Mouse (Mus musculus): ENCODE data around the gene Upp1. TPM values are rescaled to one million over a fixed set of nuclear protein-coding genes. Genes with fewer than 3 reads are reported as not detected.
"Not testable (repeated sequence)": the region's sequence is repeated elsewhere in the genome, so short reads cannot be mapped to it uniquely, and the experiment has no call there.

Gene Upp1
- polyA plus RNA-seq, 1 experiment from 2014 or later = 18.8 TPM

GRCm38 (mm10) chr11:9146115-9146514 is 28.2 kb downstream of the Upp1 start:
- Histone ChIP-seq H3K36me3 (ENCODE audit: control insufficient read depth, insufficient read depth, low read length) (no peaks in the 10 kb centered on the region), H3K4me3 (ENCODE audit: low read depth, low read length) (no peak overlapping the region), H3K4me1 (replicated peaks; ENCODE audit: control insufficient read depth, insufficient read depth) (no peaks in the 10 kb centered on the region), H3K27ac (replicated peaks) (no peak overlapping the region), H3K9ac (ENCODE audit: low read length) (no peak overlapping the region), H3K4me2 (replicated peaks; ENCODE audit: low read depth) (no peak overlapping the region), H3K9me3 (ENCODE audit: control insufficient read depth, low read length) (no peaks in the 10 kb centered on the region), H3K27me3 (ENCODE audit: control insufficient read depth, insufficient read depth, low read length) (no peaks in the 10 kb centered on the region)
- WGBS = 81% methylated on average over 4 of the region's 4 CpGs
- no peak for TF ChIP-seq EP300 (optimal IDR thresholded peaks at IDR 0.05)
- TF ChIP-seq CTCF (IDR thresholded peaks at IDR 0.05; ENCODE audit: low read depth) = no peak
- no peak for ATAC-seq (ENCODE audit: low FRiP score, low TSS enrichment)
- no peak for DNase-seq (ENCODE audit: low spot score)

- Histone ChIP-seq H3K27ac (replicated peaks) (no peak overlapping the region), H3K4me2 (replicated peaks; ENCODE audit: low read depth) (no peak overlapping the region), H3K36me3 (ENCODE audit: control insufficient read depth, insufficient read depth, low read length) (no peaks in the 10 kb centered on the region), H3K27me3 (ENCODE audit: control insufficient read depth, insufficient read depth, low read length) (no peaks in the 10 kb centered on the region), H3K4me3 (ENCODE audit: low read depth, low read length) (no peak overlapping the region), H3K9ac (ENCODE audit: low read length) (no peak overlapping the region), H3K4me1 (replicated peaks; ENCODE audit: control insufficient read depth, insufficient read depth) (no peaks in the 10 kb centered on the region), H3K9me3 (ENCODE audit: control insufficient read depth, low read length) (no peaks in the 10 kb centered on the region)
- no peak for DNase-seq (ENCODE audit: low spot score)
- 67% methylated on average over 1 of the region's 1 CpGs for WGBS
- TF ChIP-seq CTCF (IDR thresholded peaks at IDR 0.05; ENCODE audit: low read depth) (no peak), EP300 (optimal IDR thresholded peaks at IDR 0.05) (no peak)
- ATAC-seq (ENCODE audit: low FRiP score, low TSS enrichment) = no peak
These were observed 28.8 kb downstream of the Upp1 start for GRCm38 (mm10) chr11:9146683-9147082.

GRCm38 (mm10) chr11:9148206-9148605 is 30.3 kb downstream of the Upp1 start:
- no peak overlapping the region for H3K4me2 ChIP-seq (replicated peaks; ENCODE audit: low read depth)
- no peaks in the 10 kb centered on the region for H3K27me3 ChIP-seq (ENCODE audit: control insufficient read depth, insufficient read depth, low read length)
- no peak overlapping the region for H3K9ac ChIP-seq (ENCODE audit: low read length)
- 64% methylated on average over 2 of the region's 2 CpGs for WGBS
- no peaks in the 10 kb centered on the region for H3K9me3 ChIP-seq (ENCODE audit: control insufficient read depth, low read length)
- H3K4me1 ChIP-seq (replicated peaks; ENCODE audit: control insufficient read depth, insufficient read depth) = no peaks in the 10 kb centered on the region
- no peak for DNase-seq (ENCODE audit: low spot score)
- no peak for ATAC-seq (ENCODE audit: low FRiP score, low TSS enrichment)
- no peaks in the 10 kb centered on the region for H3K36me3 ChIP-seq (ENCODE audit: control insufficient read depth, insufficient read depth, low read length)
- no peak for TF ChIP-seq EP300 (optimal IDR thresholded peaks at IDR 0.05)
- no peak for TF ChIP-seq CTCF (IDR thresholded peaks at IDR 0.05; ENCODE audit: low read depth)
- H3K4me3 ChIP-seq (ENCODE audit: low read depth, low read length) = no peak overlapping the region
- H3K27ac ChIP-seq (replicated peaks) = no peak overlapping the region

GRCm38 (mm10) chr11:9150403-9150802 is 32.5 kb downstream of the Upp1 start:
- 89% methylated on average over 25 of the region's 25 CpGs for WGBS
- ATAC-seq (ENCODE audit: low FRiP score, low TSS enrichment); H3K9me3 ChIP-seq (ENCODE audit: control insufficient read depth, low read length); H3K4me2 ChIP-seq (replicated peaks; ENCODE audit: low read depth); DNase-seq (ENCODE audit: low spot score); H3K27me3 ChIP-seq (ENCODE audit: control insufficient read depth, insufficient read depth, low read length); H3K9ac ChIP-seq (ENCODE audit: low read length); H3K4me3 ChIP-seq (ENCODE audit: low read depth, low read length); H3K36me3 ChIP-seq (ENCODE audit: control insufficient read depth, insufficient read depth, low read length); H3K27ac ChIP-seq (replicated peaks); H3K4me1 ChIP-seq (replicated peaks; ENCODE audit: control insufficient read depth, insufficient read depth): not testable (repeated sequence)

- H3K27ac ChIP-seq (replicated peaks) = no peak overlapping the region
- H3K36me3 ChIP-seq (ENCODE audit: control insufficient read depth, insufficient read depth, low read length) = no peaks in the 10 kb centered on the region
- no peaks in the 10 kb centered on the region for H3K9me3 ChIP-seq (ENCODE audit: control insufficient read depth, low read length)
- H3K4me1 ChIP-seq (replicated peaks; ENCODE audit: control insufficient read depth, insufficient read depth) = no peaks in the 10 kb centered on the region
- no peak for DNase-seq (ENCODE audit: low spot score)
- H3K9ac ChIP-seq (ENCODE audit: low read length) = no peak overlapping the region
- H3K4me3 ChIP-seq (ENCODE audit: low read depth, low read length) = no peak overlapping the region
- H3K4me2 ChIP-seq (replicated peaks; ENCODE audit: low read depth) = no peak overlapping the region
- H3K27me3 ChIP-seq (ENCODE audit: control insufficient read depth, insufficient read depth, low read length) = no peaks in the 10 kb centered on the region
- TF ChIP-seq EP300 (optimal IDR thresholded peaks at IDR 0.05) (no peak), CTCF (IDR thresholded peaks at IDR 0.05; ENCODE audit: low read depth) (no peak)
- 27% methylated on average over 3 of the region's 3 CpGs for WGBS
- no peak for ATAC-seq (ENCODE audit: low FRiP score, low TSS enrichment)
These were observed 42.0 kb downstream of the Upp1 start for GRCm38 (mm10) chr11:9159953-9160352.

GRCm38 (mm10) chr11:9167331-9167730 is 49.4 kb downstream of the Upp1 start:
- TF ChIP-seq EP300 (optimal IDR thresholded peaks at IDR 0.05) (no peak), CTCF (IDR thresholded peaks at IDR 0.05; ENCODE audit: low read depth) (no peak)
- Histone ChIP-seq H3K27ac (replicated peaks) (no peak overlapping the region), H3K9ac (ENCODE audit: low read length) (no peak overlapping the region), H3K4me1 (replicated peaks; ENCODE audit: control insufficient read depth, insufficient read depth) (no peaks in the 10 kb centered on the region), H3K27me3 (ENCODE audit: control insufficient read depth, insufficient read depth, low read length) (no peaks in the 10 kb centered on the region), H3K4me3 (ENCODE audit: low read depth, low read length) (no peak overlapping the region), H3K9me3 (ENCODE audit: control insufficient read depth, low read length) (no peaks in the 10 kb centered on the region), H3K4me2 (replicated peaks; ENCODE audit: low read depth) (no peak overlapping the region), H3K36me3 (ENCODE audit: control insufficient read depth, insufficient read depth, low read length) (no peaks in the 10 kb centered on the region)
- no peak for ATAC-seq (ENCODE audit: low FRiP score, low TSS enrichment)
- 68% methylated on average over 2 of the region's 2 CpGs for WGBS
- no peak for DNase-seq (ENCODE audit: low spot score)

All from stomach, postnatal 0 days (tissue).